Mouse (Mus musculus): ENCODE data around the gene Serpina3n. TPM values are rescaled to one million over a fixed set of nuclear protein-coding genes. Genes with fewer than 3 reads are reported as not detected.
"Not testable (repeated sequence)": the region's sequence is repeated elsewhere in the genome, so short reads cannot be mapped to it uniquely, and the experiment has no call there.

Gene Serpina3n
- polyA plus RNA-seq (2014; fragmentation: Nextera tagmentation; extraction: Ambion mirVana) = 0.08 TPM in 1 of 2 replicates, not detected in the other

DNA sequence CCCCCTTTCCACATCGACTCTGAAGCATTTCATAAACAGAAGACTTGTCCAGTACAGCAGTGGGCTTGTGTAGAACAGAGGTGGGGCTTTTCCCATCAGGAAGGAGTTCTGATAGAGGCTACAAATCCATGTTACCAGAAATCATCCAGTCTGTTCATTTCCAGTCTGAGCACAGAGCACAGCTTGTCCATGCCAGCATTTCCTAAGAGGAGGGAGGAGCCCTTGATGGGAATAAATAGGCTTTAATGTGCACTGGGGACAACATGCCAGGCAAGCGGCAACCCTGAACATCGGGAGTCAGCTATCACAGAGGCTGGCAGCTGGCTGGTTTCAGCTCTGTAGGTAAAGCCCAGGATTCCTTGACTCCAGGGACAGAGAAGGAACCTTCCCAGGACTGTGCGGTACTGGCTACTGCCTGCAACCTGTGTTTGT lies at the start of gene Serpina3n:
TSS of gene Serpina3n (plus strand) at position 276 of the 432 bp plus-strand sequence.
- H3K27me3 ChIP-seq (ENCODE audit: control insufficient read depth, insufficient read depth, low read length) = no peaks in the 10 kb centered on the region
- no peaks in the 10 kb centered on the region for H3K36me3 ChIP-seq (ENCODE audit: control insufficient read depth, insufficient read depth, low read length)
- no peak for DNase-seq (ENCODE audit: low spot score)
- WGBS = 67% methylated on average over 4 of the region's 4 CpGs
- H3K4me3 ChIP-seq (ENCODE audit: low read depth, low read length) = no peak within 1 kb of the TSS
- no peaks in the 10 kb centered on the region for H3K4me1 ChIP-seq (replicated peaks; ENCODE audit: control insufficient read depth, insufficient read depth, low read length)
- no peak within 1 kb of the TSS for H3K27ac ChIP-seq (ENCODE audit: low read depth, low read length)
- H3K9ac ChIP-seq (ENCODE audit: low read depth, low read length) = no peak within 1 kb of the TSS
- H3K9me3 ChIP-seq (ENCODE audit: control insufficient read depth, low read length) = no peaks in the 10 kb centered on the region
- no peak for ATAC-seq (ENCODE audit: low FRiP score)
- H3K4me2 ChIP-seq (replicated peaks; ENCODE audit: low read depth, low read length) = no peak within 1 kb of the TSS

DNA sequence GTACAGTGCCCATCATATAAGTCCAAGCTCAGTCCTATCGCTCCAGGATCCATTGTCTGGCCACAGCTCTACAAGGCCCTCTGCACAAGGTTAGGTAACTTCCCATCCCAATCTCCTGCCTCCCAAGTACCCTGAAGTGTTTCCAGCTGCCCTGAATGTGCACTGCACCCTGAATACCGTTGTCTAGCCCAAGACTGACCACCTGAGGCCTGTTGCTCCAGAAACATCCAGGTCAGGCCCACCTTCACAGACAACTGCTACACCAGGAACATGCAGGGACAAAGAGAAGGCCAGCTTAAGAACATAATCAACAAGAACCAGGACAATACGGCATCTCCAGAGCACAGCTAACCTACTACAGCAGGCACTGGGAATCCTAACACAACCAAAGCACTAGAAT lies 36.5 kb upstream of the Serpina3n start:
- Histone ChIP-seq H3K4me3 (ENCODE audit: low read depth, low read length) (no peak overlapping the region), H3K36me3 (ENCODE audit: control insufficient read depth, insufficient read depth, low read length) (no peaks in the 10 kb centered on the region), H3K27ac (ENCODE audit: low read depth, low read length) (no peak overlapping the region), H3K9ac (ENCODE audit: low read depth, low read length) (no peak overlapping the region), H3K4me1 (replicated peaks; ENCODE audit: control insufficient read depth, insufficient read depth, low read length) (no peaks in the 10 kb centered on the region), H3K9me3 (ENCODE audit: control insufficient read depth, low read length) (no peaks in the 10 kb centered on the region), H3K4me2 (replicated peaks; ENCODE audit: low read depth, low read length) (no peak overlapping the region), H3K27me3 (ENCODE audit: control insufficient read depth, insufficient read depth, low read length) (no peaks in the 10 kb centered on the region)
- 85% methylated on average over 3 of the region's 3 CpGs for WGBS
- no peak for DNase-seq (ENCODE audit: low spot score)
- no peak for ATAC-seq (ENCODE audit: low FRiP score)

DNA sequence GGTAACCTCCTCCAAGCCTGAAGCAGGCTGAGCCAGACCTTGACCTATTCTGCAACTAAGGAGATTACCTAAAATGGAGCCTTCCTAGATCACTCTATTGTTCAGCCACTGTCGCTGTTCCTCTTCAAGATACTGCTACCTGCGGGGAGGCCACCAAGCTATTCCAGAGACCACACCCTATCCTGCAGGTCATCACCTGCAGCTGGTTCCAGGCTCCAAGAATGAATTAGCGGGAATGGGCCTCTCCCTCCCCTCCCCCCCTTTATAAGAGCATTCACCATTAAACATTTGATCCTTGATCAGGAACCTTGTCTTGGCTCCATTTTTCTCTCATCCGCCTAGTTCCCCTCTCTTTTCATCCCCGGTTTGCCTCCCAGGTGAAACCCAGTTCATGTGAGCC lies 29.4 kb upstream of the Serpina3n start:
- not testable (repeated sequence) for H3K4me2 ChIP-seq (replicated peaks; ENCODE audit: low read depth, low read length); H3K27me3 ChIP-seq (ENCODE audit: control insufficient read depth, insufficient read depth, low read length); H3K4me1 ChIP-seq (replicated peaks; ENCODE audit: control insufficient read depth, insufficient read depth, low read length); H3K9me3 ChIP-seq (ENCODE audit: control insufficient read depth, low read length); H3K27ac ChIP-seq (ENCODE audit: low read depth, low read length); ATAC-seq (ENCODE audit: low FRiP score); H3K36me3 ChIP-seq (ENCODE audit: control insufficient read depth, insufficient read depth, low read length); H3K9ac ChIP-seq (ENCODE audit: low read depth, low read length); H3K4me3 ChIP-seq (ENCODE audit: low read depth, low read length); DNase-seq (ENCODE audit: low spot score)
- 74% methylated on average over 5 of the region's 5 CpGs for WGBS

GRCm38 (mm10) chr12:104378351-104378750 lies 28.2 kb upstream of the Serpina3n start:
- ATAC-seq (ENCODE audit: low FRiP score); DNase-seq (ENCODE audit: low spot score); H3K4me1 ChIP-seq (replicated peaks; ENCODE audit: control insufficient read depth, insufficient read depth, low read length); H3K4me2 ChIP-seq (replicated peaks; ENCODE audit: low read depth, low read length); H3K4me3 ChIP-seq (ENCODE audit: low read depth, low read length); H3K9me3 ChIP-seq (ENCODE audit: control insufficient read depth, low read length); H3K36me3 ChIP-seq (ENCODE audit: control insufficient read depth, insufficient read depth, low read length); H3K9ac ChIP-seq (ENCODE audit: low read depth, low read length); H3K27ac ChIP-seq (ENCODE audit: low read depth, low read length); H3K27me3 ChIP-seq (ENCODE audit: control insufficient read depth, insufficient read depth, low read length): not testable (repeated sequence)
- 69% methylated on average over 2 of the region's 2 CpGs for WGBS

DNA sequence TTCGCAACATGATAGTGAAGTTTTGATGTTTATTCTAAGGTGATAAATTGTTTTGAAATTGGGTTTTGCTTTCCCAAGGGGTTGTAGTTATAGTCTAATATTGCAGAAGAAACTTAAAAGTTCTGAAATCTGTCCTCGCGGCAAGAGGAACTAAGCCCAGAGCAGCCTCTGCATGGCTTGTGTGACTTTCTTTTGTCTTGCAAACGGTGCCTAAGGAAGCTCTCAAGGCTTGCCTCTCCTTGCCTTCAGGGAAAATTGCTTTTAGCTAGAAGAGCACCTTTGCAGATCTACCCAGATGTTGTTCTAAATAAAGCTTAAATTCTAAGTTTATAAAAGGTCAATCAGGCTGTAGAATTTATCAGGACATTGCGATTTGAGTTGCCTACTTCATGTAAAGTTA lies 27.7 kb upstream of the Serpina3n start:
- H3K4me1 ChIP-seq (replicated peaks; ENCODE audit: control insufficient read depth, insufficient read depth, low read length); H3K36me3 ChIP-seq (ENCODE audit: control insufficient read depth, insufficient read depth, low read length); H3K27ac ChIP-seq (ENCODE audit: low read depth, low read length); H3K9ac ChIP-seq (ENCODE audit: low read depth, low read length); DNase-seq (ENCODE audit: low spot score); H3K27me3 ChIP-seq (ENCODE audit: control insufficient read depth, insufficient read depth, low read length); ATAC-seq (ENCODE audit: low FRiP score); H3K9me3 ChIP-seq (ENCODE audit: control insufficient read depth, low read length); H3K4me2 ChIP-seq (replicated peaks; ENCODE audit: low read depth, low read length); H3K4me3 ChIP-seq (ENCODE audit: low read depth, low read length): not testable (repeated sequence)
- WGBS = 46% methylated on average over 5 of the region's 5 CpGs

DNA sequence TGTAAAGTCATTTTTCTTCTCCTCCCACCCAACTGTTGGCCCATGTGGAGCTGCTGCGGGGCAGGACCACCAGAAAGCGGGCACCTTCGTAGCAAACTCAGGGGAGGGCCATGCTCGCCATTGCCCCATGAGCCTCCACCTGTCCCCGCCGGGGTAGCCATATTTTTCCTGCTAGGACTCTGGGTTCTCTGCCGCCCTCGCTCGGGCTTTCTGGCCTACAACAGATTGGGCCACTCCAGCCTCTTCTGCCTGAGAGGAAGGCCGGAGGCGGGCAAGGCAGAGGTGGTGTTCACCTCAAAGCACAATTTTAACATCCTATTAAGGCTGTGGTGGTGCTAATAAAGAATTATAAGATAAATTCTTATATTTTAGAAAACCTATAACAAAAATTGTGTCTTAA lies 26.7 kb upstream of the Serpina3n start:
- ATAC-seq (ENCODE audit: low FRiP score) (no peak), DNase-seq (ENCODE audit: low spot score) (no peak)
- H3K4me3 ChIP-seq (ENCODE audit: low read depth, low read length) = no peak overlapping the region
- H3K9ac ChIP-seq (ENCODE audit: low read depth, low read length) = no peak overlapping the region
- no peaks in the 10 kb centered on the region for H3K4me1 ChIP-seq (replicated peaks; ENCODE audit: control insufficient read depth, insufficient read depth, low read length)
- 95% methylated on average over 11 of the region's 11 CpGs for WGBS
- no peaks in the 10 kb centered on the region for H3K9me3 ChIP-seq (ENCODE audit: control insufficient read depth, low read length)
- H3K27me3 ChIP-seq (ENCODE audit: control insufficient read depth, insufficient read depth, low read length) = no peaks in the 10 kb centered on the region
- H3K36me3 ChIP-seq (ENCODE audit: control insufficient read depth, insufficient read depth, low read length) = no peaks in the 10 kb centered on the region
- no peak overlapping the region for H3K4me2 ChIP-seq (replicated peaks; ENCODE audit: low read depth, low read length)
- H3K27ac ChIP-seq (ENCODE audit: low read depth, low read length) = no peak overlapping the region

DNA sequence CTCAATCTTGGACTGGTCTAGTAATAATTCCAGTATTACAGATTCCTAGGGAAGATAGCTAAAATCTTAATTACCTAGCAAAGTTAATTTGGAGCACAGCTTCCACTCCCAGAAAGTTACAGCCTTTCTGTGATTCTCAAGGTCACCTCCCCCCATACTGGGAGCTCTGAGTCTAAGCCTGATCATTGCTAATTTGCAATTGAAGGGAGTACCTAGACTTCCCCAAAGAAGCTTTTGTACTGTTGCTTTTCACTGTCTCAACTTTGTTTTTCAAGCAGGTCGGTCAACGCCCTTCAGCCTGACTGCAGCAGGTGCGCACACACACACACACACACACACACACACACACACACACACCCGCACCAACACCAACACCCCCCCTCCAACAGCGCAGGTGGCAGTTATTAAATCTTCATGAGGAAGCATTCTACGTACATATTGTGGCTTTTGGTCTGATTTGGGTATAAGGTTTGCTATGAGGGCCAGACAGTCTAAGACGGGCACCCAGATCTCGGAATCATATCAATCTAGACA lies 25.4 kb upstream of the Serpina3n start:
- WGBS = 91% methylated on average over 8 of the region's 8 CpGs
- ATAC-seq (ENCODE audit: low FRiP score) = not testable (repeated sequence)

GRCm38 (mm10) chr12:104385987-104386386 lies 20.5 kb upstream of the Serpina3n start:
- H3K4me3 ChIP-seq (ENCODE audit: low read depth, low read length); H3K9ac ChIP-seq (ENCODE audit: low read depth, low read length); H3K36me3 ChIP-seq (ENCODE audit: control insufficient read depth, insufficient read depth, low read length); H3K27me3 ChIP-seq (ENCODE audit: control insufficient read depth, insufficient read depth, low read length); DNase-seq (ENCODE audit: low spot score); H3K4me2 ChIP-seq (replicated peaks; ENCODE audit: low read depth, low read length); ATAC-seq (ENCODE audit: low FRiP score); H3K4me1 ChIP-seq (replicated peaks; ENCODE audit: control insufficient read depth, insufficient read depth, low read length); H3K9me3 ChIP-seq (ENCODE audit: control insufficient read depth, low read length); H3K27ac ChIP-seq (ENCODE audit: low read depth, low read length): not testable (repeated sequence)

More for the DNA sequence above, 25.4 kb upstream of the Serpina3n start:
- not testable (repeated sequence) for H3K27ac ChIP-seq (ENCODE audit: low read depth, low read length); H3K4me3 ChIP-seq (ENCODE audit: low read depth, low read length); H3K9ac ChIP-seq (ENCODE audit: low read depth, low read length); H3K4me1 ChIP-seq (replicated peaks; ENCODE audit: control insufficient read depth, insufficient read depth, low read length); H3K27me3 ChIP-seq (ENCODE audit: control insufficient read depth, insufficient read depth, low read length); H3K4me2 ChIP-seq (replicated peaks; ENCODE audit: low read depth, low read length); DNase-seq (ENCODE audit: low spot score); H3K9me3 ChIP-seq (ENCODE audit: control insufficient read depth, low read length); H3K36me3 ChIP-seq (ENCODE audit: control insufficient read depth, insufficient read depth, low read length)

DNA sequence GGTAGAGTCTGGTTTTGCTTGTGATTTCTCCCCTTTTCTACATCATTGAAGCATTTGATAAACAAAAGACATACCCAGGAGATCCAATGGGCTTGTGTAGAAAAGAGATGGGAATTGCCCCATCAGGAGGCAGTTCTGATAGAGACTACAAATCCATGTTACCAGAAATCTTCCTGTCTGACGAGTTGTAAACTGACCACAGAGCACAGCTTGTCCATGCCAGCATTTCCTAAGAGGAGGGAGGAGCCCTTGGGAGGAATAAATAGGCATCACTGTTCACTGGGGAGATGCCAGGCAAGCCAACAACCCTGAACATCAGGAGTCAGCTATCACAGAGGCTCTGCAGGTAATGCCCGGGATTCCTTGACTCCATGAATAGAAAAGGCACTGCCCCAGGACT lies 19.7 kb upstream of the Serpina3n start:
- WGBS = 68% methylated on average over 2 of the region's 2 CpGs
- not testable (repeated sequence) for H3K4me3 ChIP-seq (ENCODE audit: low read depth, low read length); H3K27ac ChIP-seq (ENCODE audit: low read depth, low read length); H3K4me2 ChIP-seq (replicated peaks; ENCODE audit: low read depth, low read length); DNase-seq (ENCODE audit: low spot score); H3K9me3 ChIP-seq (ENCODE audit: control insufficient read depth, low read length); H3K27me3 ChIP-seq (ENCODE audit: control insufficient read depth, insufficient read depth, low read length); ATAC-seq (ENCODE audit: low FRiP score); H3K9ac ChIP-seq (ENCODE audit: low read depth, low read length); H3K4me1 ChIP-seq (replicated peaks; ENCODE audit: control insufficient read depth, insufficient read depth, low read length); H3K36me3 ChIP-seq (ENCODE audit: control insufficient read depth, insufficient read depth, low read length)
